Mouse (Mus musculus): ENCODE results near the gene Fktn. TPM values are rescaled to one million over a fixed set of nuclear protein-coding genes. Genes with fewer than 3 reads are reported as not detected.

Gene Fktn
- polyA plus RNA-seq, 1 experiment from 2014 or later: 21.1 TPM

Other genes starting within 250 kb of the Fktn start
- gene Fsd1l, start 82.5 kb upstream of the Fktn start, polyA plus RNA-seq (2014; fragmentation: Nextera tagmentation; extraction: Ambion mirVana): 22.7 and 26.8 TPM in 2 replicates
- 44.9 and 45.9 TPM in 2 replicates for gene Tal2, start 65.7 kb downstream of the Fktn start, polyA plus RNA-seq (2014; fragmentation: Nextera tagmentation; extraction: Ambion mirVana)
- gene Tmem38b, start 112.0 kb downstream of the Fktn start, polyA plus RNA-seq (2014; fragmentation: Nextera tagmentation; extraction: Ambion mirVana): 13.0 and 13.5 TPM in 2 replicates